Mouse (Mus musculus) heart, postnatal 0 days (tissue): ENCODE measurements around the gene Tm7sf2. TPM values are rescaled to one million over a fixed set of nuclear protein-coding genes. Genes with fewer than 3 reads are reported as not detected.

ENCODE experiments used
- ATAC-seq: fragments of 200-750 bp; cut with Nextera tagmentation; 2 replicates; pipeline ENCODE4 v1.8.0; 2017; ENCODE audit warnings: low read depth, moderate number of reproducible peaks, moderate library complexity; ENCODE audit not compliant: insufficient read depth
- DNase-seq: peaks from one replicate; pipeline ENCODE4 v3.0.0-alpha.2; 2016; ENCODE audit warnings: low spot score
- H3K27ac ChIP-seq: fragments of 300-500 bp; sonication (generic); 2 replicates; pipeline ENCODE4 v1.5.1; 2014; ENCODE audit warnings: low read depth, mild to moderate bottlenecking
- H3K27me3 ChIP-seq: fragments of 300-500 bp; sonication (generic); 2 replicates; pipeline ENCODE4 v1.6.1; 2014; ENCODE audit warnings: low read length, mixed read lengths; ENCODE audit not compliant: control insufficient read depth, insufficient read depth
- H3K36me3 ChIP-seq: fragments of 300-500 bp; sonication (generic); replicated peaks from 2 replicates; pipeline ENCODE4 v1.6.1; 2014; ENCODE audit warnings: low read length, mixed read lengths; ENCODE audit not compliant: control insufficient read depth, insufficient read depth
- H3K4me1 ChIP-seq: fragments of 300-500 bp; sonication (generic); 2 replicates; pipeline ENCODE4 v1.6.1; 2014; ENCODE audit warnings: antibody characterized with exemption; ENCODE audit not compliant: control insufficient read depth, insufficient read depth
- H3K4me2 ChIP-seq: fragments of 300-500 bp; sonication (generic); 2 replicates; pipeline ENCODE4 v1.6.1; 2014; ENCODE audit warnings: low read depth, mild to moderate bottlenecking, low read length, moderate library complexity
- H3K4me3 ChIP-seq: fragments of 300-500 bp; sonication (generic); 2 replicates; pipeline ENCODE4 v1.5.1; 2014; ENCODE audit warnings: low read depth, low read length
- H3K9ac ChIP-seq: fragments of 300-500 bp; sonication (generic); replicated peaks from 2 replicates; pipeline ENCODE4 v1.6.1; 2014; ENCODE audit warnings: low read depth, low read length, mixed read lengths
- H3K9me3 ChIP-seq: fragments of 300-500 bp; sonication (generic); replicated peaks from 2 replicates; pipeline ENCODE4 v1.6.1; 2016; ENCODE audit warnings: low read length; ENCODE audit not compliant: control insufficient read depth
- CTCF ChIP-seq: IDR thresholded peaks from 2 replicates; pipeline ENCODE4 v1.5.1; 2016; ENCODE audit warnings: antibody characterized with exemption, control low read depth, low read depth
- EP300 ChIP-seq: IDR thresholded peaks from 2 replicates; pipeline ENCODE4 v1.6.1; 2016; ENCODE audit warnings: antibody characterized with exemption, low read depth
- WGBS: fragments of 180-500 bp; shearing (Covaris S2); extraction: QIAGEN DNeasy Blood & Tissue Kit; methylation state at CpG from one replicate; pipeline ENCODE4 v1.1.7; 2014; 5-methylcytosine and 5-hydroxymethylcytosine counted together
- polyA plus RNA-seq: library from polyadenylated mRNA; unstranded; fragments of >200 nt; fragmentation: Nextera tagmentation; extraction: Ambion mirVana; gene quantifications from 2 replicates; pipeline ENCODE4 v1.2.1, GENCODE M21; 2015
- total RNA-seq: library from RNA; depleted of rRNA; stranded (reverse); fragments of >200 nt; gene quantifications from 2 replicates; pipeline ENCODE4 v1.2.3, GENCODE M21; 2014; ENCODE audit warnings: low replicate concordance

The Tm7sf2 gene
- total and polyA plus RNA-seq, 2 experiments from 2014 or later: 3.3 to 14.4 TPM

DNA sequence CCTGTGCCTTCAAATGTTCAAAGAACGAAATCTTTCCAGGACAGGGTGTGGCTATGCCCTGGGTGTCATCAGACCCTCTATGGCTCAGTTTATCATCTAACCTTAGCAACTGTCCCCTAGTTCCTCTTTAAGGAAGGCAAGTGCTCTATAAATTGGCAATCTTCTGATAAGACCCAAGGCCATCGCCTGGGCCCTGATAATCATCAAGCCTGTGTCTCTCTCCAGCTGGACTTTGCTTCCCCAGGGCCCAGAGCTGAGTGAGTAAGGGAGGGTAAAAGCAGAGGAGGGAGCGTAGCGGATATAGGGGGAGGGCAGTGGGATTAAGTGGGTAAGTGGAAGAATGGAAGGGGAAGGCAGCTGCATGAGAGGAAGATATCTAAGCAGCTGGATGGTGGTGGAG is 36.3 kb upstream of the Tm7sf2 start:
- Histone ChIP-seq H3K36me3 (no peaks in the 10 kb centered on the region), H3K4me1 (no peaks in the 10 kb centered on the region), H3K4me2 (no peak overlapping the region), H3K27ac (no peak overlapping the region), H3K4me3 (no peak overlapping the region), H3K9me3 (no peaks in the 10 kb centered on the region), H3K27me3 (no peaks in the 10 kb centered on the region), H3K9ac (no peak overlapping the region)
- TF ChIP-seq EP300 (no peak), CTCF (no peak)
- DNase-seq (no peak), ATAC-seq (no peak)
- WGBS: 59% methylated on average over 4 of the region's 4 CpGs

DNA sequence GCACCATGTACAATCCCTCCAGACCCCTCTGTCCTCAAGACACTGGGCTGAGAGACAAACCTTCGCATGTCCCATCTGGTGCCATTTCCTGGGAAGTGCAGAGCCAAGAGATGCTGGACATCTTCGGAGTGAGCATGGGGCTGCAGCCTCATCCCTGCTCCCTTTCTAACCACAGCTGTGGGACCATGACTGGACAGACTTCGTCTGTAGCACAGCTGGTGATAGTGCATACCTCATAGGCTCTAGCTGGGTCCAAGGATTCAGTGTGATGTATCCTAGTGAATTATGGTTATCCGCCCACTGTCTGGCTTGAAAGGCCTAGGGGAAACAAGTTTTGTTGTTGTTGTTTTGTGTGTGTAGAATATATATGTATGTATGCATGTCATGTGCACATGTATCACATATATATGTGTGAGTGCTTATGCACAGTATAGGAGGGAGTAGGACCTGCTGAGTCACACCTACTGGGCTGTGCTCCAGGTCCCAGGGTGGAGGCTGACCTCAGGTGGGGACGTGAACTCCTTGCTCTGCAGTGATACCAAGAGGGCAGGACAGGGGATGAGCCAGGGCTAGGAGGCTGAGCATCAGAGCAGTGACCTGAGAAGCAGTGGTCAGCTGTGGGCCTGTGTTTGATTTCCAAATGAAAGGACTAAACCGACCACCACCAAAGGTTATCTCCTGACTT is 34.1 kb upstream of the Tm7sf2 start:
- no peak for DNase-seq

DNA sequence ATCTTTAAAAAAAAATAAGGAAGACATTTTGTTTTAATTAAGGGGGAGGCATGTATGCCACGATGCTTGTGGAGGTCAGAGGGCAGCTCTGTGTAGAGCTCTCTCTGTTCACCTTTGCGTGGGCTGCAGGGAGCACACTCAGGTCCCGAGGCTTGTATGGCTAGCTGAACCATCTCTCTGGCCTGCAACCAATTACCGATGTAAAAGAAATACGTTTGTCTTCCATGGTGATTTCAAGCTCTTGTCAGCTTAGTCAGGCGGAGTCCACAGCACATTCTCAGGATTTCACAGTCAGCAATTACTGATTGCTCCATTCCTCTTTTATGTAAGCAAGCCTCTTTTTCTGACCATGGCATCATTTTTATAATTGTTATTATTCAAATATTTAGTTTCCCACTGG is 33.0 kb upstream of the Tm7sf2 start:
- H3K27ac ChIP-seq: no peak overlapping the region
- no peak overlapping the region for H3K9ac ChIP-seq
- H3K4me3 ChIP-seq: no peak overlapping the region
- no peaks in the 10 kb centered on the region for H3K4me1 ChIP-seq
- WGBS: 77% methylated on average over 6 of the region's 6 CpGs
- ATAC-seq (no peak), DNase-seq (no peak)
- H3K9me3 ChIP-seq: no peaks in the 10 kb centered on the region
- H3K4me2 ChIP-seq: no peak overlapping the region
- no peaks in the 10 kb centered on the region for H3K27me3 ChIP-seq
- TF ChIP-seq EP300: no peak
- TF ChIP-seq CTCF: no peak
- H3K36me3 ChIP-seq: no peaks in the 10 kb centered on the region

More for the DNA sequence above, 34.1 kb upstream of the Tm7sf2 start:
- no peaks in the 10 kb centered on the region for H3K36me3 ChIP-seq
- 66% methylated on average over 6 of the region's 6 CpGs for WGBS
- no peaks in the 10 kb centered on the region for H3K9me3 ChIP-seq
- no peak overlapping the region for H3K27ac ChIP-seq
- H3K27me3 ChIP-seq: no peaks in the 10 kb centered on the region
- no peak overlapping the region for H3K4me3 ChIP-seq
- ATAC-seq: no peak
- no peak for TF ChIP-seq EP300
- no peak for TF ChIP-seq CTCF
- H3K4me1 ChIP-seq: no peaks in the 10 kb centered on the region
- no peak overlapping the region for H3K9ac ChIP-seq
- H3K4me2 ChIP-seq: no peak overlapping the region

DNA sequence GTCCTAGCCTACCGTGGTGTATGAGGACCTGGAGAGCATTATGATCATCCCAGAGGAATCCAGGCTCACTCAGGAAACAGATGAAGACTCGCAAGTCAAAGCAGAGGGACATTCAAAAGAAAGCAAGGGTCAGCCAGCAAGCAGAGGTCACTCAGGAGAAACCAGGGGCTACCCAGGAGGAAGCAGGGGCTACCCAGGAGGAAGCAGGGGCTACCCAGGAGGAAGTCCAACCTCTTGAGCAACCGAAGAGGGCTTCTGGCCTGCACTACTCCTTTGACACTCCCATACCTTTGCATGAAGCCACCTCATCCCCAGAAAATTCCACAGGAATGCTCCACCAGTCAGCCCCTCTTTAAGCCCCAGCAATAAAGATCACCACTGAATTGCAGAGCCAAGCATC is 29.7 kb upstream of the Tm7sf2 start:
- DNase-seq (no peak), ATAC-seq (no peak)
- Histone ChIP-seq H3K27ac (no peak overlapping the region), H3K4me2 (no peak overlapping the region), H3K4me1 (no peaks in the 10 kb centered on the region), H3K9me3 (no peaks in the 10 kb centered on the region), H3K4me3 (no peak overlapping the region), H3K36me3 (peaks cover 10% of the 10 kb centered on the region), H3K27me3 (no peaks in the 10 kb centered on the region), H3K9ac (no peak overlapping the region)
- WGBS: 74% methylated on average over 3 of the region's 3 CpGs
- TF ChIP-seq EP300 (no peak), CTCF (no peak)

DNA sequence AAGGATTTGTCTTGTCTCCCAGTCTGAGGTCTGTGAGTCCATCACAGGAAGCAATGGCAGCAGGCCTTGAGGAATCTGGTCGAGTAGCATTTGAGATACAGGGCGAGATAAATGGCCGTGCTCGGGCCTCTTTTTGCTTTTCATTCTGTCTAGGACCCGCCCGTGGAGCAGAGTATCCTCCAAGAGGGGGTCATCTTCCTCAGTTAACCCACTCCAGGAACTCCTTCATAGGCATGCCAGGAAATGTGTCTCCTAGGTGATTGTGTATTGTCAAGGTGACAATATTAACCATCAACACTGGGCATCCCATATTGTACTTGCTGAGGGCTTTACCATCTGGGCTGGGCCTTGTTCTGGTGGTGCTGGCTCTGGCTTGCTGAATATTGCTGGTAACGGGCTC is 25.9 kb upstream of the Tm7sf2 start, which contains the start of gene AC131692.1:
TSS of gene AC131692.1 (plus strand) at position 301 of the 400 bp plus-strand sequence.
- no peak within 1 kb of the TSS for H3K4me3 ChIP-seq
- peaks cover 40% of the 10 kb centered on the region for H3K36me3 ChIP-seq
- no peak within 1 kb of the TSS for H3K9ac ChIP-seq
- no peak within 1 kb of the TSS for H3K27ac ChIP-seq
- H3K4me2 ChIP-seq: no peak within 1 kb of the TSS
- H3K9me3 ChIP-seq: no peaks in the 10 kb centered on the region
- TF ChIP-seq EP300 (no peak), CTCF (no peak)
- DNase-seq (no peak), ATAC-seq (no peak)
- 84% methylated on average over 7 of the region's 7 CpGs for WGBS
- no peaks in the 10 kb centered on the region for H3K4me1 ChIP-seq
- H3K27me3 ChIP-seq: no peaks in the 10 kb centered on the region

DNA sequence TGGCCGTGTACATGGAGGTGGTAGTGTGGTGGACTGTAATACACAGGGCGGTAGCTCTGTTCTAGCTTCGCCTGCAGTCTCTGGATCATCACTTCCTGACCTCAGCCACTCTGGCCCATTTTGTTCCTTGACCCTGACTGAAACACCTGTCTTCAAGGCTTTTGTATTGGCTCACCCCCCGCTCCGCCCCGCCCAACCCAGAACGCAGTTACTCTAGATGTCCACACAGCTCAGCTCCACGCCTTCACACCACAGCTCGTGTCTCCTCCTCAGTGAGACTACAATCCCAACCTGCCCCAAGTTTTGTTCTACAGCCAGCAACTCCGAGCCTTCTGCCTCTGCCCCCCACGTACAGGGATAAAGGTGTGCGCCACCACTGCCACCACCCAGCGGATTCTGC is 20.7 kb upstream of the Tm7sf2 start:
- no peak for ATAC-seq

More for the DNA sequence above, 20.7 kb upstream of the Tm7sf2 start:
- H3K4me1 ChIP-seq: peaks cover 11% of the 10 kb centered on the region
- no peak overlapping the region for H3K4me3 ChIP-seq
- H3K36me3 ChIP-seq: peaks cover 41% of the 10 kb centered on the region
- no peaks in the 10 kb centered on the region for H3K27me3 ChIP-seq
- WGBS: 89% methylated on average over 13 of the region's 13 CpGs
- no peaks in the 10 kb centered on the region for H3K9me3 ChIP-seq
- H3K9ac ChIP-seq: no peak overlapping the region
- H3K27ac ChIP-seq: no peak overlapping the region
- no peak for TF ChIP-seq CTCF
- TF ChIP-seq EP300: no peak
- no peak for DNase-seq
- no peak overlapping the region for H3K4me2 ChIP-seq
